Mouse (Mus musculus): ENCODE measurements around the gene Afg3l1.
"Not testable (repeated sequence)": the region's sequence is repeated elsewhere in the genome, so short reads cannot be mapped to it uniquely, and the experiment has no call there.

Afg3l1 gene

GRCm38 (mm10) chr8:123514781-123515539 is 37.3 kb downstream of the Afg3l1 start, which contains the start of gene Dbndd1:
Gene Dbndd1, minus strand, starts transcription at chr8:123515463.
- DNase-seq (ENCODE audit: low read depth, low spot score), result no peak

- no peak for DNase-seq (ENCODE audit: low read depth, low spot score)
These were observed 37.8 kb downstream of the Afg3l1 start for GRCm38 (mm10) chr8:123515540-123515897.

- DNase-seq (ENCODE audit: low read depth, low spot score), result peak; percentile 98
These were observed 38.9 kb downstream of the Afg3l1 start for GRCm38 (mm10) chr8:123516596-123516995.

- no peak for DNase-seq (ENCODE audit: low read depth, low spot score)
These were observed 40.5 kb downstream of the Afg3l1 start for GRCm38 (mm10) chr8:123518172-123518571.

DNA sequence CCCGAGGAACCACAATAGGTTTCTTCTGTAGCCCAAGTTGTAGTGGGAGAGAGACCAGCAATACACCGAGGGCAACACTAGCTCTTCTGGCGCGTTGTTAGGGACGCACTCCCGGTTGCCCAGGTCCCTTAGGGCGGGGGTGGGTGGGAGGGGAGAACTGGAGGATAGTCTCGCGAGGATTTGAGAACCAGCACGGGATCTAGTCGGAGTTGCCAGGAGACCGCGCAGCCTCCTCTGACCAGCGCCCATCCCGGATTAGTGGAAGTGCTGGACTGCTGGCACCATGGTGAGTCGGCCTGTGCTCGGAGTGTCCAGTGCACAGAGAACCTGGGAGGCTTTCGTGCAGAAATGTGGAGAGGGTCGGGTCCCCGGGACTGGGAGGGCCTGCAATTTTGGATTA is 41.0 kb downstream of the Afg3l1 start, which contains the start of gene Gas8:
Gene Gas8, plus strand, starts transcription at position 168 of the 400 bp plus-strand sequence.
- peak; percentile 95 for DNase-seq (ENCODE audit: low read depth, low spot score)

GRCm38 (mm10) chr8:123520048-123520447 is 42.3 kb downstream of the Afg3l1 start:
- DNase-seq (ENCODE audit: low read depth, low spot score), result not testable (repeated sequence)

DNA sequence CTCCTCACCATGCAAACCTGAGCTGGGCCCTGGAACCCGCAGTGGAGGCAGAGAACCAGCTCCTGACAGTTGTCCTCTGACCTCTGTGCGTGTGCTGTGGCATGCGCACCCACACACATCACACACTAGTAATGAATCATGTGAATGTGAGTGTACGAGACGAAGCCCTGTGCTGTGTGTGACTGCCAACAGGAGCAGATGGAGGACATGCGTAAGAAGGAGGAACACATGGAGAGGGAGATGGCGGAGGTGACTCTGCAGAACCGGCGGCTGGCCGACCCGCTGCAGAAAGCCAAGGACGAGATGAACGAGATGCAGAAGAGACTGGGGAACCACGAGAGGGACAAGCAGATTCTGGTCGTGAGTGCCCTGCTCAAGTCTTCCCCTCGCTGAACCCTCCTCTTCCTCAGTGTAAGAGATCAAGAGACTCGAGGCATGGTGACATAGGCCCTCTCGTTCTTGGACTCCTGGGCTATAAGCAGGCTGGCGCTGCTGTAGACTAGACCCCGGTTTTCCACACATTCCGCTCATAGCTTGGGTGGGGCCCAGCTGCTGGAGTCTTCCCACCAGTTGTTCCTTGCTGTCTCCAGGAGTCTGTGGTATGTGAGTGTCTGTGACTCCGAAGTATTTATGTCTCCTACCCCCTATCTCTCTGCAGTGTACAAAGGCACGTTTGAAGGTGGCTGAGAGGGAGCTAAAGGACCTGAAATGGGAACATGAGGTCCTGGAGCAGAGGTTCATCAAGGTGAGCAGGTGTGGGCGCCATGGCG is 50.2 kb downstream of the Afg3l1 start:
- DNase-seq (ENCODE audit: low read depth, low spot score), result no peak

GRCm38 (mm10) chr8:123536242-123536989 is 58.7 kb downstream of the Afg3l1 start:
- no peak for DNase-seq (ENCODE audit: low read depth, low spot score)

GRCm38 (mm10) chr8:123536990-123537380 is 59.3 kb downstream of the Afg3l1 start:
- no peak for DNase-seq (ENCODE audit: low read depth, low spot score)

DNA sequence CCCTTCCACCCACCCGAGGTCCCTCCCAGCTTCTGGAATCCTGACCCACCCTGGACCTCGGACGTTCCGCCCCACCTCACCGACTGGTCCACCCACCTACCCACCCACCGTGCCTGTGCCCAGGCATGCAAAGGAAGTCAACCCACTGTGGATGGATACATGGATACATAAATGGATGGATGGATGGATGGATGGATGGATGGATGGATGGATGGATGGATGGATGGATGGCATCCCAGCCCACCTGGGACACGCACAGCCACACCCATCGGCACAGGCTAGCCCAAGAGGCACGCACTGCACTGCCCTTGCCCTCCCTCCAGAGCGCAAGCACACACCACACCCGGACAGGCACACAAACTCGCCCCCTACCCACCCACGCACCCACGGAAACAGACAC is 59.9 kb downstream of the Afg3l1 start:
- not testable (repeated sequence) for DNase-seq (ENCODE audit: low read depth, low spot score)

All from 3T3-L1 (cell line).